Mouse (Mus musculus): ENCODE results near the gene Ric3. TPM values are rescaled to one million over a fixed set of nuclear protein-coding genes. Genes with fewer than 3 reads are reported as not detected.

The Ric3 gene
- total and polyA plus RNA-seq, 3 experiments, result 0.27 to 0.68 TPM; not detected in 1

DNA sequence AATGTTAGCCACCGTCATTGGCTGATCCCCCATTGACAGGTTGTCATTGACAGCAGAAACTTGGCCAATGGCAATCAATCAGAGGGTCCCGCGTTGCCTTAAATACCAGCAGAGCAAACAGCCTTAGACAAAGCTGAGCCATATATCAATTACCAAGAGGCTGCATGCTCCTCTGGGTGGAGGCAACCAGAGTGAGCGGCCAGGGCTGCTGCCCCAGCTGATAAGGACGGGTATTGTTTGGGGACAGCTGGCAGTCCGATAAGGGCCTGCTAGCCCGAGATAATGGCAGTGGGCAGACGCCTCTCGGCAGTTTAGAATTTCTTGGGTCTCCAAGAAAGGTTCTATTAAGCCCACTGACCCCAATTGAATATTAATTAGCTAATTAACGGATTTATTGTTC lies 31.8 kb upstream of the Ric3 start:
- Histone ChIP-seq H3K4me1 (ENCODE audit: insufficient read depth, low read depth, low read length) (peaks cover 70% of the 10 kb centered on the region), H3K36me3 (replicated peaks) (no peaks in the 10 kb centered on the region), H3K4me3 (ENCODE audit: low read depth, low read length) (no peak overlapping the region; the same call in 1 of the 2 replicates), H3K9me3 (replicated peaks) (no peaks in the 10 kb centered on the region), H3K27me3 (ENCODE audit: insufficient read depth, low read length) (no peaks in the 10 kb centered on the region)
- peak; percentile 84 for DNase-seq (ENCODE audit: low spot score)
- TF ChIP-seq GATA2 (IDR thresholded peaks at IDR 0.05; ENCODE audit: borderline replicate concordance, low read depth, low read length) (peak; percentile 87; the same call in 1 of the 2 replicates), TAL1 (conservative IDR thresholded peaks at IDR 0.05; ENCODE audit: low read depth, low read length) (peak; percentile 99), CTCF (IDR thresholded peaks at IDR 0.05; ENCODE audit: low read depth, low read length) (no peak)
- peak; percentile 90 for ATAC-seq (ENCODE audit: extremely low read depth, insufficient number of reproducible peaks, low FRiP score, poor library complexity, severe bottlenecking)

DNA sequence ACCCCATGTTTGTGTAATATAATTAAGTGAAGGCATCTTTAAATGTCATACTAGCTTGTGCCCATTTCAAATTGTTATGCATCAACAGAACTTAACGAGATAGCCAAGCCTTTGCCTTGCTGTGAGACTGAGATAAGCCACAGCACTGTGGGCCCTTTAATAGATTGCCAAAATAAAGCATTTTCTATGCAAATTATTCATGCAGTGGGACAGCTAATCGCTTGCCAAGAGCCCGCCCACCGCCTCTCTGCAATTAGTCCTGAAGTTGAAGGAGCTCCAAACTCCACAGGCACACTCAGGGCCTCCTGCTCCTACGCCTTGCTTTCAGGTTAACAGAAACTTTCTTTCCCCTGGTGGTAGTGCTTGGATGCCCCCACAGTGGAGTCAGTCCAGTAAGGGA lies 27.9 kb upstream of the Ric3 start:
- TF ChIP-seq GATA1 (IDR thresholded peaks at IDR 0.05; ENCODE audit: borderline replicate concordance, low read length) (no peak), GATA2 (IDR thresholded peaks at IDR 0.05; ENCODE audit: borderline replicate concordance, low read depth, low read length) (no peak), TAL1 (conservative IDR thresholded peaks at IDR 0.05; ENCODE audit: low read depth, low read length) (peak; percentile 64), CTCF (IDR thresholded peaks at IDR 0.05; ENCODE audit: low read depth, low read length) (no peak), POLR2AphosphoS5 (IDR thresholded peaks at IDR 0.05; ENCODE audit: insufficient replicate concordance, low read depth, low read length) (no peak)
- no peak overlapping the region; the same call in 1 of the 2 replicates for H3K4me3 ChIP-seq (ENCODE audit: low read depth, low read length)
- no peaks in the 10 kb centered on the region for H3K36me3 ChIP-seq (replicated peaks)
- DNase-seq (ENCODE audit: low spot score) (peak; percentile 55), ATAC-seq (ENCODE audit: extremely low read depth, insufficient number of reproducible peaks, low FRiP score, poor library complexity, severe bottlenecking) (peak; percentile 41)
- H3K9me3 ChIP-seq (replicated peaks), result no peaks in the 10 kb centered on the region
- no peaks in the 10 kb centered on the region for H3K27me3 ChIP-seq (ENCODE audit: insufficient read depth, low read length)
- H3K4me1 ChIP-seq (ENCODE audit: insufficient read depth, low read depth, low read length), result peaks cover 63% of the 10 kb centered on the region

DNA sequence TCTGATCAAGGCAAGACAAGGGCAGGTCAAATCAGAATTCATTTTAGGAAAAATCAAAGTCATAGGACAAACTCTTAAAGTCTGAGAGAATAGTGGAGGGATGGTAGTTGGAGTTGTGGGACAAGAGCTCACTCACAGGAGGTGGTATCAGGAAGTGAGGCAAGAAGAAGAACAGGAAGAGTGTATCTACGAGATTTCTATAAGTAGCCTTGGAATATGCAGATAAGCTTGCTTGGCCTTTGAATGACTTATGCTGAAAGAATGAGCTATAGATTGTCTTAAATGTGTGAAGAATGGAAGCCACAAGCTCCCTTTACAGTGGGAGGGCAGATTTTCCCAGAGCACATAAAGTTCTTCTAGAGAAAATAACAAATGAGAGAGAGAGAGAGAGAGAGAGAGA lies 21.8 kb upstream of the Ric3 start:
- no peaks in the 10 kb centered on the region for H3K9me3 ChIP-seq (replicated peaks)
- no peaks in the 10 kb centered on the region for H3K36me3 ChIP-seq (replicated peaks)
- no peak overlapping the region for H3K4me3 ChIP-seq (ENCODE audit: low read depth, low read length)
- TF ChIP-seq TAL1 (conservative IDR thresholded peaks at IDR 0.05; ENCODE audit: low read depth, low read length) (no peak), CTCF (IDR thresholded peaks at IDR 0.05; ENCODE audit: low read depth, low read length) (no peak), GATA2 (IDR thresholded peaks at IDR 0.05; ENCODE audit: borderline replicate concordance, low read depth, low read length) (no peak), POLR2AphosphoS5 (IDR thresholded peaks at IDR 0.05; ENCODE audit: insufficient replicate concordance, low read depth, low read length) (no peak), GATA1 (IDR thresholded peaks at IDR 0.05; ENCODE audit: borderline replicate concordance, low read length) (no peak)
- ATAC-seq (ENCODE audit: extremely low read depth, insufficient number of reproducible peaks, low FRiP score, poor library complexity, severe bottlenecking) (no peak), DNase-seq (ENCODE audit: low spot score) (no peak)
- no peaks in the 10 kb centered on the region for H3K27me3 ChIP-seq (ENCODE audit: insufficient read depth, low read length)
- peaks cover 17% of the 10 kb centered on the region for H3K4me1 ChIP-seq (ENCODE audit: insufficient read depth, low read depth, low read length)

DNA sequence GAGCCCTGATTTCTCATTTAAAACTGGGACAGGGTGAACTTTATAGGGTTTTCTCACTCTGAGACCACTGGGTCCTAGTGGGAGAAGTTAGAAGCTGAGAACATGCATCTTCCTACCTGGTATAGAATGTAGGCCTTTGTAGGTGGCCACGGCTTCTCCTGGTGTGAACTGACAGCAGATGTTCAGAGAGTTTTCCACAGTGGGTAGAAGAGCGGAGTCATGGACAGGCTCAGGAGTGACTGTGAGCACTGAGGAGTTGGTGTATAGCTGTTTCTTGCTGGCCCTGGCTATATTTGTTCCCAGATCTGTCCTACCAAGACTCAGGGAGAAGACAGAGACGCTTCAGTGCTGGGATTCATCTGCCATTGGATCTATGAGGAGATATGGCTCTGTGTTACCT lies 18.0 kb upstream of the Ric3 start:
- Histone ChIP-seq H3K4me1 (ENCODE audit: insufficient read depth, low read depth, low read length) (peaks cover 8% of the 10 kb centered on the region; the same call in 1 of the 2 replicates), H3K9me3 (replicated peaks) (no peaks in the 10 kb centered on the region), H3K27me3 (ENCODE audit: insufficient read depth, low read length) (no peaks in the 10 kb centered on the region), H3K36me3 (replicated peaks) (no peaks in the 10 kb centered on the region), H3K4me3 (ENCODE audit: low read depth, low read length) (no peak overlapping the region)
- ATAC-seq (ENCODE audit: extremely low read depth, insufficient number of reproducible peaks, low FRiP score, poor library complexity, severe bottlenecking) (no peak), DNase-seq (ENCODE audit: low spot score) (no peak)
- TF ChIP-seq GATA2 (IDR thresholded peaks at IDR 0.05; ENCODE audit: borderline replicate concordance, low read depth, low read length) (no peak), GATA1 (IDR thresholded peaks at IDR 0.05; ENCODE audit: borderline replicate concordance, low read length) (no peak), TAL1 (conservative IDR thresholded peaks at IDR 0.05; ENCODE audit: low read depth, low read length) (no peak), POLR2AphosphoS5 (IDR thresholded peaks at IDR 0.05; ENCODE audit: insufficient replicate concordance, low read depth, low read length) (no peak), CTCF (IDR thresholded peaks at IDR 0.05; ENCODE audit: low read depth, low read length) (no peak)

DNA sequence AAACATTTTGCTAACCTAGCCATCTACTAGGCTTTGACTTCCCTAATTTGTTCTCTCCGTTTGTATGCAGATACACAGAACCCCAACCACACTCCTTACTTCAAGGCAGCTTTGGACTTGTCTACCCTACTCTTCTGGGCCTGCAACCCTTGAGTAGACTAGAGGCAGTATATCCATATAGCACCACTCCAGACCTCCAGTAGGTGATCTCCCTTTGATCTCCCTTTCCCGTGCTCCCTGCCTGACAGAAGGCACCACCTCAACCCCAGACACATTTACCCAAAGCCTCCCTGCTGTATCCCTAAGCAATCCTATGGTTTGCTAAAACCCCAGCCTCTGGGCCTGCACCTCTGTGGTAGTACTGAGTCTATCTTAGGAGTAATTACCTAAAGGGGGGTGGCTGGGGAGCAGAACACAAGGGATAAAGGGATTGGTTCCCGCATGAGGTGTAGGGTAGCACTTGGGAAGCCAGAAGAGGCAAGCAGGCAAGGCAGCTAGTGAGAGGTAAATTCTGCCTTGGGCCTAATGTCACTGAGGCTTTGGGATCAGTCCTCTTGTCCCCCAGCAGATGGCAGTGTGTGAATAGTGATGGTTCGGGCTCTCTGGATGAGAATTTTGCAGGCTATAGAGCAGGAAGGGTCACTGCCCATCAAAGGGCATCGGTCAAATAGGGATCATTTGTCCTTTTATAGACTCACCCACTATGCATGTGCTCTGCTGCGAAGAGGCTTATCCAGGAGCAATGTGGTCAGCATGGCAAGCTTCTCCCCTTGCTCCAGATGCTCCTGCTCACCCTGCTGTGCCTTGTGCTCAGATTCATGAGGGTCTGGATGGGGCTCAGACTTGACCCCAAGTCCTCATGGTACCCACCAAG lies 15.3 kb upstream of the Ric3 start:
- peak; percentile 45 for ATAC-seq (ENCODE audit: extremely low read depth, insufficient number of reproducible peaks, low FRiP score, poor library complexity, severe bottlenecking)
- Histone ChIP-seq H3K4me1 (ENCODE audit: insufficient read depth, low read depth, low read length) (peaks cover 4% of the 10 kb centered on the region; the same call in 1 of the 2 replicates), H3K27me3 (ENCODE audit: insufficient read depth, low read length) (peaks cover 8% of the 10 kb centered on the region; the same call in 1 of the 2 replicates), H3K4me3 (ENCODE audit: low read depth, low read length) (no peak overlapping the region), H3K36me3 (replicated peaks) (no peaks in the 10 kb centered on the region), H3K9me3 (replicated peaks) (no peaks in the 10 kb centered on the region)
- TF ChIP-seq POLR2AphosphoS5 (IDR thresholded peaks at IDR 0.05; ENCODE audit: insufficient replicate concordance, low read depth, low read length), result no peak
- no peak for TF ChIP-seq GATA1 (IDR thresholded peaks at IDR 0.05; ENCODE audit: borderline replicate concordance, low read length)
- TF ChIP-seq CTCF (IDR thresholded peaks at IDR 0.05; ENCODE audit: low read depth, low read length), result 0 out of 2 replicates have a peak, but pooled peaks have one; percentile 45
- no peak for TF ChIP-seq GATA2 (IDR thresholded peaks at IDR 0.05; ENCODE audit: borderline replicate concordance, low read depth, low read length)
- no peak for TF ChIP-seq TAL1 (conservative IDR thresholded peaks at IDR 0.05; ENCODE audit: low read depth, low read length)
- peak; percentile 27 for DNase-seq (ENCODE audit: low spot score)

DNA sequence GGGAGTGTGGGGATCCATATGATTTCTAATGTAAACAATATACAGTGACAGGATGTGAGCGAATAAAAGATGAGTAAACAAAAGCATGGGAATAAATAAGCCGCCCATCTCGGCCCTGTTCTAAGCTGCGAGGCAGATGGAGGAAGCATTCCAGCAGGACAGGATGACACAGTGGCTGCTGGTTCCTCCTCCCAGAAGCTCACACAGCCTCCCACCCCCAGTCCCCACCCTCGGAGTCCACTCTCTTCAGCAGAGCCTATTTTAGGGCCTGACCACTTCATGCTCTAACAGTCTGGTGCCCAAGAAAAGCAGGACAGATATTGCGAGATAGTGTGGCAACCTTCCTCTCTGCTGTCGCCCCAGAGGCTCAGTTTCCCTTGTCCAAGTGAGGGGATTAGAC lies 14.1 kb upstream of the Ric3 start:
- peaks cover 16% of the 10 kb centered on the region for H3K27me3 ChIP-seq (ENCODE audit: insufficient read depth, low read length)
- ATAC-seq (ENCODE audit: extremely low read depth, insufficient number of reproducible peaks, low FRiP score, poor library complexity, severe bottlenecking) (no peak), DNase-seq (ENCODE audit: low spot score) (no peak)
- no peaks in the 10 kb centered on the region for H3K9me3 ChIP-seq (replicated peaks)
- TF ChIP-seq CTCF (IDR thresholded peaks at IDR 0.05; ENCODE audit: low read depth, low read length) (no peak), GATA2 (IDR thresholded peaks at IDR 0.05; ENCODE audit: borderline replicate concordance, low read depth, low read length) (no peak), TAL1 (conservative IDR thresholded peaks at IDR 0.05; ENCODE audit: low read depth, low read length) (no peak), POLR2AphosphoS5 (IDR thresholded peaks at IDR 0.05; ENCODE audit: insufficient replicate concordance, low read depth, low read length) (no peak), GATA1 (IDR thresholded peaks at IDR 0.05; ENCODE audit: borderline replicate concordance, low read length) (no peak)
- H3K4me1 ChIP-seq (ENCODE audit: insufficient read depth, low read depth, low read length), result no peaks in the 10 kb centered on the region
- H3K4me3 ChIP-seq (ENCODE audit: low read depth, low read length), result no peak overlapping the region
- H3K36me3 ChIP-seq (replicated peaks), result no peaks in the 10 kb centered on the region

Data from G1E (cell line).